Mouse (Mus musculus) v-Abl transformed pro-B cells (cell line): ENCODE measurements around the gene 1700042G07Rik.
"Not testable (repeated sequence)": the region's sequence is repeated elsewhere in the genome, so short reads cannot be mapped to it uniquely, and the experiment has no call there.

Source experiments
- in situ Hi-C, 2 experiments: fragments of 400-800 bp; cut with MboI; formaldehyde crosslinking; loops; one replicate each; pipeline ENCODE4 v1.15.1; 2025; ENCODE audit not compliant: unreplicated experiment in 2 of 2

The 1700042G07Rik gene

DNA sequence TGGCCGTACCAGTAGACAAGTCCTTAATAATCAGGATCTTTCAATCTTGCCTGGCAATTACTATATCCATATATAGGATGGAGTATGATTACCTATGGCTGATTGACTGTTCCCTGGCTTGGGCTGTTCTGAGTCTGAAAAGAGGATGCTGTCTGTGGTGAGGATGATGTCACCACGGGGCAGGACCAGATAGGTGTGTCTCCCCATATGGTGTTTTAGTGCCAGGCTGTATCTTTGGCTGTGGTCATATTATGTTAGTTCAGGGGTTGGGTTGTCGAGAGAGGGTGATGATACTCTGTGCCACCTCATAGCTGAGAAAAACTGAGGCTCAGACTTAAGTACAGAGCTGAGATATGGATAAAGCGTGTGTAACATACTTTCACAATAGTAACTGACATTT is 11.9 kb downstream of the 1700042G07Rik start:
- in situ Hi-C loops: no loop called here

DNA sequence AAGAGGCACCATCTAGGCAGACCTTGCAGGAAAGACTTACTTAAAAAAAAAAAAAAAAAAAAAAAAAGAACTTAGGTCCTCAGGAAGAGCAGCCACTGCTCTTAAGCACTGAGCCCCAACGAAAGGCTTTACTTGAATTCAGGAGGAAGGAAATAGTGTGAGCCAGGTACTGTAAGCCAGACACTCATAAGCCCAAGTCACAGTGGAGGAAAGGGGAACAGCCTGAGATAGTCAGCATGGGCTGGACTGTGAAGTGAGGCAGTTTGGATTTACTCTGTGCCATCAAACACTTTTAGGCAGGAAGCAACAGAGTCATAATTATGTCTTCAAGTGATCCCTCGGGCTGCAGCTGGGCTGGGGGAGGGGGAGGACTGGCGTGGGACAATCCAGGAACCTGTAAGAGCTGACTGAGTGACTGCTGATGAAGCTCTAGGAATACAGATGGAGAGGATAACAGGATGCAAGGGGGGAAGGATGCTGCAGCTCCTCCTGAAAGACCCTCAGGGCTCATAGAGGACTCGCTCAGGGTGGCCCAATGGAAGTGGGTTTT is 19.2 kb downstream of the 1700042G07Rik start:
- in situ Hi-C loops: no loop called here

- in situ Hi-C loops: no loop called here
Measured at GRCm38 (mm10) chr4:116193583-116194383, 20.6 kb downstream of the 1700042G07Rik start.

DNA sequence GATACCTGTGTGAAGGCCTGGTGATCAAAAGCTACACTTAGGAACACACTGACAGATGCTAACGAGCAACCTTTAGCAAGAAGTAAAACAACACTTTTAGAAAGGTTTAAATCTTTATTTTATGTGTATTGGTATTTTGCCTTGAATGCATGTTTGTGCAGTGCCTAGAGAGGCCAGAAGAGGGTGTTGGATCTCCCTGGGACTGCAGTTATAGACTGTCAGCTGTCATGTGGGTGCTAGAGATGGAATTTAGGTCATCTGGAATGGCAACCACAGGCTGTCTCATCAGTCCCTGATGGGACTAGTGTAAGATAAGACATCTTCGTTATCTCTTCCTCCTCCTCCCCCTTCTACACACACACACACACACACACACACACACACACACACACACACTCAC is 25.2 kb downstream of the 1700042G07Rik start:
- in situ Hi-C loops: no loop called here

DNA sequence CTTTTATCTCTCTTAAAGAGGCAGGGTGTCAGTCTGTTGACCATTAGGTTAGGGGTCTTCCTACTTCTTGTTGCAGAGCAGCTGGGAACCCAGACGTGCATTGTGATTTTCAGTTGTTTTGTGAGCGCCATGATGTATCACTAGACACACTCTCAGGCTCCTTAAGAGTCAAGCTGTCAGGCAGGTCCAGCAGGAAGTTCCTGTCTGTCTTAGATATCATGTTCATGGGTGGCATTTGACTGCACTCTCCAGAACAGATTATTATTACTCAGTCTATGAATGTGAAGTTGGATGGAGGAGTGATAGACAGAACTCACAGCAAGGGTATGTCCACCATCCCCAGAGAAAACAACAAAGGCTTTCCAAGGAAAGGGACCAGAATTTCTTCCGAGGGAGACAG is 31.2 kb downstream of the 1700042G07Rik start:
- in situ Hi-C loops: no loop called here

DNA sequence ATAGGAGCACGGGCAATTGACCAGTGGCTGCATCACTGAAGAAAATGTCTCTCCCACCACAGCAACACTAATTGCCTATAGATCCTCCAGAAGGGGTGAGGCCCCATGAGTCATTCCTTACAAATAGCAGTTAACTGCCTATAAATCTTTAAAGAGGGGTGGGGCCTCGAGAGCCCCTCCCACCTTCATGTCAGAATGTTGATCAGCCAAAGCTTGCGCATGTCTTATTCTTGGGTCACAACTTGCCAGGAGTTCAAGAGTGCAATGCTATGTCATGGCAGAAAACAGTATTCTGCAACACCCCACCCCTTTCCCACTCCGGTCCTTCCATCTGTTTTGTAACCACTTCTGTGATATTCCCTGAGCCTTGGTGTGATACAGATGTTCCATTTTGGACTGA is 33.4 kb downstream of the 1700042G07Rik start:
- in situ Hi-C loops: no loop called here

- in situ Hi-C loops: no loop called here
Measured at GRCm38 (mm10) chr4:116208891-116209290, 35.7 kb downstream of the 1700042G07Rik start.

- in situ Hi-C loops: no loop called here
Measured at GRCm38 (mm10) chr4:116215895-116216605, 42.9 kb downstream of the 1700042G07Rik start.

DNA sequence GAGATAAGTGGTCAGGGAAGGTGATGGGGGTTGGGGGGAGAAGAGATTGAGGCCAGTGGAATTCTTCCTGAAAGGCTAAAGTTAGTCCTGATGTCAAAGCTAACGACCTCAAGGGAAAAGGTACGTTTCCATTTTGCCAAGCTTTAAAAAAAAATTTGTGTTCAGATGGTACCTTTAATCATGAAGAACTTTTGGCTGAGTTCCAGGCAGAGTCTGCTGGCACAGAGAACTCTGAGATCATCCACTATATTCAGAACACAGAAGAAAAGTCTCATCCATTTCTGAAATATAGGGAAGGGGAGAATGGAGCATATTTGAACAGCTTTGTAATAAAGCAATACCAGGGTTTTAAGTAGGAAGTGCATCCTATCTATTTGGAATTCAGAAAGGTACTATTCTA is 43.9 kb downstream of the 1700042G07Rik start:
- in situ Hi-C loops: no loop called here

- in situ Hi-C loops: not testable (repeated sequence)
Measured at GRCm38 (mm10) chr4:116217661-116218060, 44.5 kb downstream of the 1700042G07Rik start.

DNA sequence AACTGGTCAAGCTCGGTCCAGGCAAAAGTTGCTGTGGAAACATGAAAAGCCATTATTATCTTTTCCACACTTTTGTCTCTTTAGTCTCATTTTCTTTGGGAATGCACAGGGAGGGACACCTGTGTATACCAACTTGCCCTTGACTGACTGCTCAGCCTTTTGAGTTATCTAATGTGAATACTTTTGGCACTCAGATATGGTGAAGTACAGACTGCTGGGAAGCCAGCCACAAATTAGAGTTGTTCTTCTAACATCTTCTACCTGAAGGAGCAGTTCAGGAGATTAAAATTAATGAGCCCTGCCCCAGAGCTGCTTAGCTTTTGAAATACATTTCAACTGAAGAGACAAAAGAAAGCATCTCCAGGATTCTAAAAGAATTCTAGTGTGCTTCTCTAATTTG is 45.9 kb downstream of the 1700042G07Rik start:
- in situ Hi-C loops: no loop called here

DNA sequence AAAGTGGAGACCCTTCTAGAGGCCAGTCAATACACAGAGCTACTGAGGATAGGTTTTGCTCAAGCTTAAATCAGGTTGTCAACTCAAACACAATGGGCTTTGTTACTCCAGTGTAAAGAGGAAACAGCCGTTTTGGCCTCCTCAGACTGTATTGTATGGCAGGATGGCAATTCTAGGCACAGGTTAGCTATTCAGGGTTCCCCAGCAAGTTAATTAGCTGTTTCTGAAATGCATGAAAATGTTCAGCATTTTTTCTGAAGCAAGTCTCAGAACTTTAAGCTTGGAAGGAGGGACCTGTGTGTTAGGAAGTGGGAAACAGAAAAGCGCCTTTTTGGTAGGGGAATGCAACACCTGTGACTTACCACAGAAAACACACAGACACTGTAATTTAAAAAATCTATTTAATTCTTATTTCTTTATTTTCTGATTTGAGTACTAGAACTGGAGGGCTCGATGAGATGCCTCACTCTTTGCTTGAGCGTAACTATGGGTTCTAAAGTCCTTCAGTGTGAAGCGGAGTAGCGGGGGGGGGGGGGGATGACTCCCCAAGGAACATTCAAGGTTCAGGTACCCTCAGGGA is 47.0 kb downstream of the 1700042G07Rik start:
- in situ Hi-C loops: no loop called here

- in situ Hi-C loops: no loop called here
Measured at GRCm38 (mm10) chr4:116220780-116221139, 47.6 kb downstream of the 1700042G07Rik start.

DNA sequence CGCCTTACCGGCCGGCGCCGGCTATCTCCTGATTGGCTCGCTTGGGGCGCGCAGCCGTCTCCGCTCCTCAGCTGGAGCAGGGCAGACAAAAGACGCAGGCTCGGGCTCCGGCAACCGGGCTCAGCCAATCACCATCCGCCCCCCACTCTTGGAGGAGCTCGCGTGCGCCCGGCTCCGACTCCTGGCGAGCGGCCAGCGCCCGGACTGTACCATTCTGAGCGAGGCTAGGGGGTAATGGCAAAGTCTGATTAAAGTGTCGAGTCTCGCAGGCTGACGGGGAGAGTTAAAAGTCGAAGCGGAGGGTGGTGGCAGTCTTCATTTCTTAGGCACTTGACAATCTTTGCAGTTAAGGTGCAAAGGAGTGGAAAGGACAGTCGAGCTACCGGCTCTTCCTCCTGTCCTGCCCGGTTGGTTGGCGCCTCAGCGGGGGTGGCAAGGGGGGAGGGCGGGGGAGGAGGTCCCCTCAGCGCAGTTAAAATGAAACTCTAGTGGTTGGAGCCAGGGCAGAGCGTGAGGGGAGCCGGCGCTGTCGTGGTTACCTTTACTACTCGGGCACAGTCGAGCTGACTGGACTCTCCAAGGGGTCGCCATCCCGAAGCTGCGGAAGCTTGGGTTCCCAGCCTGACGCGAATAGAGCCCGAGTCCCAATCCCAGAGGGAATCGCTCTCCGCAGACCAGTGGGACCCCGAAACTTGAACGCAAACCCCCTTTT is 48.1 kb downstream of the 1700042G07Rik start, which contains the start of gene Pik3r3:
Gene Pik3r3 (plus strand): TSS at position 479 of the 712 bp plus-strand sequence.
- in situ Hi-C loops: no loop called here

DNA sequence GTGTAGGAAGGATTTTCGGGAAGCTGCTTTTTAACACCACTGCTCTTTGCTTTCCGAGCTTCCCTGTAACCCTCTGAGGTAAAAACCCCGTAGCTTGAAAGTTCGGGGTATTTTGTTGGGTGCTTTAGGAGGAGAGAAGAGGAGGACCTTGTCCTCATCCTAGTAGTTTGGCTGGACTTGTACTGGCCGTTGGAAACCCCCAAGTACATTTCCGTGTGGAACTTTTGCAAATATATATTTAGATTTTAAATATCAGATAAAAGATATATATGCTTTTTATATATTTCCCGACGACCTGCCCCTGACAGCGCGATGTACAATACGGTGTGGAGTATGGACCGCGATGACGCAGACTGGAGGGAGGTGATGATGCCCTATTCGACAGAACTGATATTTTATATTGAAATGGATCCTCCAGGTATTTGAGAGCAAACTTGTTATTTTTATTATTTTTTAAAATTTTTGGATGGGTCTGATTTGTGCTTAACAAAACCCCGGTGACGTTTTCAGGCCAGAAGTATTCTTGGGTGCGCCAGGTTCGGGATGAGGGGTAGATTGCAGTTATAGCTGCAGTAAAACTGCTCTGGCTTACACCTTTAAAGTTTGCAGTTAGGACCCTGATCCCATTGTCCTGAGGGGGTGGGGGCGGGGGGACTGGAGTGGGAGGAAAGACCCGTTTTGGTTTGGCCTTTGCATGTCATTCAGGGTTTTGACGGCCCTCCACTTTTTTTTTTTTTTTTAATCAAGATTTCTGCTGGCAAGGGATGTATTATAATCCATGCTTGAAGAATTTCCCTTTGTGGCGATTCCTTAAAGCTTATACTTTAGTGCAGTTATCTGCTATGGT is 49.0 kb downstream of the 1700042G07Rik start:
- in situ Hi-C loops: no loop called here

DNA sequence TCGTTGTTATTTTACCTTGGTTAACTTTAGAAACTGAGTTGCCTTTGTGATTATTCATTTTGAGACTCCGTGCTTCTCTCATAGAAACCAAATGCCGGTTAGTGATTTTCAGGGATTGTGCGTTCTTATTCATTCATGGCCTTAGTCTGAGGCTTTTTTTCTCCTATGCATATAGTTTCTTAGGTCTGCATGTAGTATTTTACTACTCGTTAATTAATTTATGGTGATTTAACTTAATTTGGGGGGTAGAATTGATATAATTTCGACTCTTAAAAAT is 49.6 kb downstream of the 1700042G07Rik start:
- in situ Hi-C loops: no loop called here
